Mouse (Mus musculus) intestine, embryonic 14.5 days (tissue): ENCODE measurements at regions not wholly inside any gene's neighbourhood (a gene's known extent, or its start where the extent isn't known, plus 50 kb on each side); places are given as distances from the start of the nearest gene placed in this dataset.

Source experiments
- ATAC-seq: fragments of 200-750 bp; cut with Nextera tagmentation; replicated peaks from 2 replicates; pipeline ENCODE4 v1.8.0; 2017; ENCODE audit warnings: low read depth, moderate number of reproducible peaks, moderate TSS enrichment, moderate library complexity; ENCODE audit not compliant: low FRiP score, low TSS enrichment
- DNase-seq: peaks from one replicate; pipeline ENCODE4 v3.0.0-alpha.2; 2018; ENCODE audit warnings: low spot score
- H3K27ac ChIP-seq: fragments of 300-500 bp; sonication (generic); 2 replicates; pipeline ENCODE4 v1.5.1; 2014; ENCODE audit warnings: low read depth, mild to moderate bottlenecking, control low read depth
- H3K27me3 ChIP-seq: fragments of 300-500 bp; sonication (generic); replicated peaks from 2 replicates; pipeline ENCODE4 v1.6.1; 2014; ENCODE audit warnings: low read length, control low read depth; ENCODE audit not compliant: control insufficient read depth, insufficient read depth
- H3K36me3 ChIP-seq: fragments of 300-500 bp; sonication (generic); 2 replicates; pipeline ENCODE4 v1.6.1; 2014; ENCODE audit warnings: low read length, control low read depth; ENCODE audit not compliant: control insufficient read depth, insufficient read depth
- H3K4me1 ChIP-seq: fragments of 300-500 bp; sonication (generic); replicated peaks from 2 replicates; pipeline ENCODE4 v1.6.1; 2014; ENCODE audit warnings: low read length, control low read depth, mixed read lengths; ENCODE audit not compliant: control insufficient read depth, insufficient read depth
- H3K4me2 ChIP-seq: fragments of 300-500 bp; sonication (generic); 2 replicates; pipeline ENCODE4 v1.6.1; 2014; ENCODE audit warnings: low read length
- H3K4me3 ChIP-seq: fragments of 300-500 bp; sonication (generic); 2 replicates; pipeline ENCODE4 v1.5.1; 2014; ENCODE audit warnings: low read depth, low read length, control low read depth, mixed read lengths
- H3K9ac ChIP-seq: fragments of 300-500 bp; sonication (generic); 2 replicates; pipeline ENCODE4 v1.6.1; 2014; ENCODE audit warnings: mild to moderate bottlenecking, low read length
- H3K9me3 ChIP-seq: fragments of 300-500 bp; sonication (generic); 2 replicates; pipeline ENCODE4 v1.6.1; 2016; ENCODE audit warnings: low read length, control low read depth; ENCODE audit not compliant: control insufficient read depth
- WGBS: fragments of 180-500 bp; shearing (Covaris S2); extraction: QIAGEN DNeasy Blood & Tissue Kit; methylation state at CpG from one replicate; pipeline ENCODE4 v1.1.7; 2014; 5-methylcytosine and 5-hydroxymethylcytosine counted together

GRCm38 (mm10) chr4:148384251-148385230 lies 60.0 kb downstream of the Ubiad1 start:
- Histone ChIP-seq H3K9ac (no peak overlapping the region), H3K36me3 (no peaks in the 10 kb centered on the region), H3K4me1 (no peaks in the 10 kb centered on the region), H3K4me3 (no peak overlapping the region), H3K27me3 (no peaks in the 10 kb centered on the region), H3K27ac (no peak overlapping the region), H3K9me3 (no peaks in the 10 kb centered on the region), H3K4me2 (no peak overlapping the region)
- ATAC-seq, result no peak
- no peak for DNase-seq
- 47% methylated on average over 20 of the region's 20 CpGs for WGBS

GRCm38 (mm10) chr4:148380562-148380961 lies 64.0 kb downstream of the Ubiad1 start:
- H3K4me1 ChIP-seq, result no peaks in the 10 kb centered on the region
- H3K27ac ChIP-seq, result no peak overlapping the region
- no peaks in the 10 kb centered on the region for H3K27me3 ChIP-seq
- no peaks in the 10 kb centered on the region for H3K9me3 ChIP-seq
- no peak overlapping the region for H3K9ac ChIP-seq
- ATAC-seq, result no peak
- no peak overlapping the region for H3K4me2 ChIP-seq
- no peak overlapping the region for H3K4me3 ChIP-seq
- no peak for DNase-seq
- WGBS, result 87% methylated on average over 6 of the region's 6 CpGs
- no peaks in the 10 kb centered on the region for H3K36me3 ChIP-seq

GRCm38 (mm10) chr4:148378491-148378890 lies 66.1 kb downstream of the Ubiad1 start:
- Histone ChIP-seq H3K36me3 (no peaks in the 10 kb centered on the region), H3K4me2 (no peak overlapping the region), H3K27me3 (no peaks in the 10 kb centered on the region), H3K9ac (no peak overlapping the region), H3K9me3 (no peaks in the 10 kb centered on the region), H3K4me1 (no peaks in the 10 kb centered on the region), H3K4me3 (no peak overlapping the region), H3K27ac (no peak overlapping the region)
- 79% methylated on average over 11 of the region's 11 CpGs for WGBS
- ATAC-seq (no peak), DNase-seq (no peak)

- Histone ChIP-seq H3K4me1 (no peaks in the 10 kb centered on the region), H3K9ac (no peak overlapping the region), H3K27ac (no peak overlapping the region), H3K27me3 (no peaks in the 10 kb centered on the region), H3K9me3 (no peaks in the 10 kb centered on the region), H3K36me3 (no peaks in the 10 kb centered on the region), H3K4me3 (no peak overlapping the region), H3K4me2 (no peak overlapping the region)
- DNase-seq, result no peak
- ATAC-seq, result 0 out of 2 replicates have a peak, but pooled peaks have one; percentile 53
- WGBS, result 53% methylated on average over 8 of the region's 8 CpGs
These were observed 67.2 kb downstream of the Ubiad1 start for GRCm38 (mm10) chr4:148377368-148377767.

GRCm38 (mm10) chr4:148376439-148376838 lies 68.1 kb downstream of the Ubiad1 start:
- no peak overlapping the region for H3K9ac ChIP-seq
- no peak for DNase-seq

GRCm38 (mm10) chr4:148371489-148371888 lies 73.1 kb downstream of the Ubiad1 start:
- DNase-seq, result no peak
- ATAC-seq, result no peak
- H3K4me3 ChIP-seq, result no peak overlapping the region
- H3K4me2 ChIP-seq, result no peak overlapping the region
- 91% methylated on average over 7 of the region's 7 CpGs for WGBS
- H3K9ac ChIP-seq, result no peak overlapping the region
- no peaks in the 10 kb centered on the region for H3K36me3 ChIP-seq
- H3K9me3 ChIP-seq, result no peaks in the 10 kb centered on the region
- H3K27ac ChIP-seq, result no peak overlapping the region
- no peaks in the 10 kb centered on the region for H3K27me3 ChIP-seq
- no peaks in the 10 kb centered on the region for H3K4me1 ChIP-seq

More at GRCm38 (mm10) chr4:148376439-148376838, 68.1 kb downstream of the Ubiad1 start:
- no peaks in the 10 kb centered on the region for H3K4me1 ChIP-seq
- no peak overlapping the region for H3K4me3 ChIP-seq
- H3K4me2 ChIP-seq, result no peak overlapping the region
- ATAC-seq, result no peak
- no peaks in the 10 kb centered on the region for H3K36me3 ChIP-seq
- no peaks in the 10 kb centered on the region for H3K27me3 ChIP-seq
- H3K9me3 ChIP-seq, result no peaks in the 10 kb centered on the region
- H3K27ac ChIP-seq, result no peak overlapping the region
- WGBS, result 32% methylated on average over 3 of the region's 3 CpGs

GRCm38 (mm10) chr4:148367671-148368070 lies 76.9 kb downstream of the Ubiad1 start:
- ATAC-seq (no peak), DNase-seq (no peak)
- H3K27ac ChIP-seq, result no peak overlapping the region
- no peak overlapping the region for H3K4me3 ChIP-seq
- H3K4me1 ChIP-seq, result no peaks in the 10 kb centered on the region
- no peak overlapping the region for H3K4me2 ChIP-seq
- WGBS, result 77% methylated on average over 3 of the region's 3 CpGs
- no peaks in the 10 kb centered on the region for H3K36me3 ChIP-seq
- no peak overlapping the region for H3K9ac ChIP-seq
- no peaks in the 10 kb centered on the region for H3K27me3 ChIP-seq
- H3K9me3 ChIP-seq, result no peaks in the 10 kb centered on the region

GRCm38 (mm10) chr4:148365804-148366203 lies 78.0 kb upstream of the Disp3 start:
- no peak for DNase-seq
- Histone ChIP-seq H3K9ac (no peak overlapping the region), H3K27ac (no peak overlapping the region), H3K36me3 (no peaks in the 10 kb centered on the region), H3K9me3 (no peaks in the 10 kb centered on the region), H3K4me2 (no peak overlapping the region), H3K4me1 (no peaks in the 10 kb centered on the region), H3K27me3 (no peaks in the 10 kb centered on the region), H3K4me3 (no peak overlapping the region)
- no peak for ATAC-seq
- 44% methylated on average over 4 of the region's 4 CpGs for WGBS
